Mouse (Mus musculus) limb, embryonic 15.5 days (tissue): ENCODE data around the gene Alg14. TPM values are rescaled to one million over a fixed set of nuclear protein-coding genes. Genes with fewer than 3 reads are reported as not detected.
A peak's percentile ranks its signal among the peaks of the same experiment; 100 is the strongest.

Experiments used
- ATAC-seq: fragments of 200-750 bp; cut with Nextera tagmentation; 2 replicates; pipeline ENCODE4 v1.8.0; 2017; ENCODE audit warnings: low read depth, moderate TSS enrichment; ENCODE audit not compliant: insufficient number of reproducible peaks, low FRiP score, low TSS enrichment
- H3K27ac ChIP-seq: fragments of 300-500 bp; sonication (generic); 2 replicates; pipeline ENCODE4 v1.5.1; 2015; ENCODE audit warnings: moderate library complexity, mild to moderate bottlenecking, inconsistent platforms
- H3K27me3 ChIP-seq: fragments of 300-500 bp; sonication (generic); 2 replicates; pipeline ENCODE4 v1.6.1; 2015; ENCODE audit warnings: inconsistent platforms
- H3K36me3 ChIP-seq: fragments of 300-500 bp; sonication (generic); 2 replicates; pipeline ENCODE4 v1.6.1; 2015; ENCODE audit warnings: inconsistent platforms
- H3K4me1 ChIP-seq: fragments of 300-500 bp; sonication (generic); 2 replicates; pipeline ENCODE4 v1.6.1; 2015; ENCODE audit warnings: inconsistent platforms
- H3K4me2 ChIP-seq: fragments of 300-500 bp; sonication (generic); 2 replicates; pipeline ENCODE4 v1.6.1; 2015; ENCODE audit warnings: mild to moderate bottlenecking, inconsistent platforms
- H3K4me3 ChIP-seq: fragments of 300-500 bp; sonication (generic); 2 replicates; pipeline ENCODE4 v1.5.1; 2015; ENCODE audit warnings: mild to moderate bottlenecking, inconsistent platforms
- H3K9ac ChIP-seq: fragments of 300-500 bp; sonication (generic); 2 replicates; pipeline ENCODE4 v1.6.1; 2015; ENCODE audit warnings: inconsistent platforms
- H3K9me3 ChIP-seq: fragments of 300-500 bp; sonication (generic); 2 replicates; pipeline ENCODE4 v1.6.1; 2016; ENCODE audit warnings: inconsistent platforms
- WGBS: fragments of 180-500 bp; shearing (Covaris S2); methylation state at CpG from one replicate; pipeline ENCODE4 v1.1.7; 2015; 5-methylcytosine and 5-hydroxymethylcytosine counted together
- polyA plus RNA-seq: library from polyadenylated mRNA; unstranded; fragments of >200 nt; fragmentation: Nextera tagmentation; extraction: Ambion mirVana; gene quantifications from 2 replicates; pipeline ENCODE4 v1.2.1, GENCODE M21; 2015

Alg14 gene
- polyA plus RNA-seq, 1 experiment from 2014 or later, result 41.6 TPM

DNA sequence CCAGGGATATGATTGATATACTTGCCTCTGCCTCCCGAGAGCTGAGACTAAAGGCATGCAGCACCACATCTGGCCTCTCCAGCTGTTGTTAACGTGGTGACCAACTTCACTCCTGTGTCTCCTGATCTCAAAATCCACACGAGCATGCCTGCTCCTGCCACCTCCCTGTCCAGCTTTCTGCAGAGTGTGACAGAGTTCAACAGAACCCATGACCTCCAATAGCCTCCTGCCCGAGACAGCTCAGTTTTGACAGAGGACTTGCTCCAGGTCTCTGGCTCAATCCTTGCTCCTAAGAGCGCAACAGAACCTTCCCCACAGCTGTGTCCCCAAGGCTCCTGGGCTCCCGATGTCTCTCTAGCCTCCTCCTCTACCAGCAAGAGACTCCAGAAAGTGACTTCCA is 64.5 kb downstream of the Alg14 start:
- Histone ChIP-seq H3K4me1 (0 out of 2 replicates have a peak, but pooled peaks cover 3% of the 10 kb centered on the region), H3K9me3 (no peaks in the 10 kb centered on the region), H3K4me3 (no peak overlapping the region), H3K4me2 (no peak overlapping the region), H3K9ac (no peak overlapping the region), H3K27ac (no peak overlapping the region), H3K27me3 (no peaks in the 10 kb centered on the region), H3K36me3 (no peaks in the 10 kb centered on the region)
- WGBS, result 68% methylated on average over 6 of the region's 6 CpGs
- no peak for ATAC-seq

DNA sequence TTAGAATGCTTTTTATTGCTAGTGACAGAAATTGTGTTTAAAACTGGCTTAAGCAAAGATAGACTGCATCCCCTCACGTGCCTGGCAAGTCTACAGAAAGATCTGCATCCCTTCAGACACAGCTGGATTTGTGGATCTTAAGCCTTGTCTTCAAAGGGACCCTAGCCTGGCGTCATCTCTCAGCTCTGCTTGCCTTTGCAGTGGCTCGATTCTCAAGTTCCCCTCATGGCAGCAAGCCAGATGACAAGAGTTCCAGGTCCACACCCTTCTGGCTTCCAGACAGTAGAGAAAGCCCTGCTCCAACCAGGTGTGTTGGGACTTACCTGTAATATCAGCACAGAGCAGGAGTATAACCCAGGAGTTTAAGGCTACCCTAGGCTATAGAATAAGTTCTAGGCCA is 65.5 kb downstream of the Alg14 start:
- ATAC-seq, result no peak
- Histone ChIP-seq H3K4me2 (no peak overlapping the region), H3K36me3 (no peaks in the 10 kb centered on the region), H3K4me1 (0 out of 2 replicates have a peak, but pooled peaks cover 3% of the 10 kb centered on the region), H3K9me3 (no peaks in the 10 kb centered on the region), H3K9ac (no peak overlapping the region), H3K27me3 (no peaks in the 10 kb centered on the region), H3K27ac (no peak overlapping the region), H3K4me3 (no peak overlapping the region)
- WGBS, result 34% methylated on average over 3 of the region's 3 CpGs

DNA sequence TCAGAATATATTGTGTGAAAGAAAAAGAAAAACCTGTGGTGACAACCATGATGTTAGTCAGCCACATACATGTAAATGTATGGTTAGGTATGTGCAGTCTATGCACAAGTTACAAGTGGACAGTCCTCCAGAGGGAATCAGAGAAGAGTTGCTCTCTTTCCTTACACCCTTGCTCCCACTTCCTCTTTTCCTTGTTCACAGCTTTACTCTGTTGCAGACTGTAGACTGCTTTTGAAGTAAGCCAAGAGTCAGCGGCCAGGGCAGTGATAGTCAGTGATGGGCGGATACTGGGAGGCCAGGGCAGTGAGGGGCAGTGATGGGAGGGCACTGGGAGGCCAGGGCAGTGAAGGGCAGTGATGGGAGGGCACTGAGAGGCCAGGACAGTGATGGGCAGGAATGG is 66.7 kb downstream of the Alg14 start:
- Histone ChIP-seq H3K9ac (no peak overlapping the region), H3K4me2 (no peak overlapping the region), H3K27ac (no peak overlapping the region), H3K4me3 (no peak overlapping the region), H3K4me1 (0 out of 2 replicates have a peak, but pooled peaks cover 3% of the 10 kb centered on the region), H3K9me3 (no peaks in the 10 kb centered on the region), H3K27me3 (no peaks in the 10 kb centered on the region), H3K36me3 (0 out of 2 replicates have a peak, but pooled peaks cover 4% of the 10 kb centered on the region)
- 77% methylated on average over 2 of the region's 2 CpGs for WGBS
- no peak for ATAC-seq

DNA sequence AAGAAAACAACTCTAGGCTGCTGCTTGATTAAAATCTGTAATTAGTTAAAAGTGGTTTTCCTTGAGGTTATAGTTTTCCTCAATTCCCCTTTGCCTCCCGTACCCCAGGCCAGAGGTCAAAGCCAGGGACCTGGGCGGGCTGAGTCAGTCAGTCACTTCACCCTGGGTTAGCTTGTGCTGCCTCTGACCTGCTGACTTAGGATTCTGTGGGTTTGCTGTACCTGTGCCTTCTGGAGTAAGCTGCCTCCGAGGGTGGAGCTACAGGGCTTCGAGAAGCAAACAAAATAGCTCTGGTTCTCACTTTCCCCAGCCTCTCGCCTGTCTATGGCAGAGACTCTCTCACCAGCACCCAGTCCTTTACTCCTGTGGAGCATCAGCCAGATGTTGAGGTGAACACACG is 67.3 kb downstream of the Alg14 start:
- H3K27ac ChIP-seq, result no peak overlapping the region
- no peak overlapping the region for H3K4me2 ChIP-seq
- H3K27me3 ChIP-seq, result no peaks in the 10 kb centered on the region
- no peak overlapping the region for H3K4me3 ChIP-seq
- H3K9ac ChIP-seq, result no peak overlapping the region
- H3K9me3 ChIP-seq, result no peaks in the 10 kb centered on the region
- 76% methylated on average over 6 of the region's 6 CpGs for WGBS
- H3K36me3 ChIP-seq, result 0 out of 2 replicates have a peak, but pooled peaks cover 4% of the 10 kb centered on the region
- 0 out of 2 replicates have a peak, but pooled peaks cover 3% of the 10 kb centered on the region for H3K4me1 ChIP-seq
- no peak for ATAC-seq

DNA sequence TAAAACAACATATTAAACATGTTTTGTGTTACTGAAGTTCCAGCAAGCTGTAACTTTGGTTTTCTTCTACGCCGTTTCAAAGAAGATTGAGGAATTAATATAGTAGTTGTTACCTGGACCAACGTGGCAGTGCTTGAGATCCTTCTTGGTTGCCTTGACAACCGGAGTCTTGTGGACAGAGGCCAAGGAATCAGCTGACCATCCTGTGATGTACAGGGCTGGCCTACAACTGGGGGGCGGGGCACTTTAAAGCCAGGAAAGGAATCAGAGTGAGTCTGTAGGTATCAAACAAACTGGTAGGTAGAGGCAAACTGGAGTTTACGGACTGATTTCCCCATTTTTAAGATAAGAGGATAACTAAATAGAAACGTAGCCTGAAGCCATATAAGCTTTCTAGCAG is 67.7 kb downstream of the Alg14 start:
- ATAC-seq, result no peak
- Histone ChIP-seq H3K9ac (no peak overlapping the region), H3K36me3 (0 out of 2 replicates have a peak, but pooled peaks cover 4% of the 10 kb centered on the region), H3K4me1 (0 out of 2 replicates have a peak, but pooled peaks cover 3% of the 10 kb centered on the region), H3K4me3 (no peak overlapping the region), H3K4me2 (no peak overlapping the region), H3K27ac (no peak overlapping the region), H3K27me3 (no peaks in the 10 kb centered on the region), H3K9me3 (no peaks in the 10 kb centered on the region)
- 76% methylated on average over 7 of the region's 7 CpGs for WGBS

DNA sequence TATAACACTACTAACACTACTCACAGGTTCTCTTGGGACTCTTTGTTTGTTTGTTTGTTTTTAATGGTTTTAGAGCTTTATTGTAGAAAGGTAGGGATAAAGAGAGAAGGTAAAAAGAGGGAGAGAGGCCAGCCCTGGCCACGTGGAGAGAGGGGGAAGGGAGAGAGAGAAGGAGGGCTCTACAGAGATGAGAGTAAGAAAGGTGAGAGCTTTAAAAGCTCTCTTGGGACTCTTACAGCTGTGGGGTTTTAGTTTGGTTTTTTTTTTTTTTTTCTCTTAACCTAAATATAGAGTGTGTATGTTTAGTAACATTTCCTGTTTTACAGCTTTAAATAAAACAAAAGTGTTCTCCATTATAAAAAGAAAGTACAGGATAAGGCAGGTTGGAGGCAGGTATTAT is 70.4 kb downstream of the Alg14 start:
- WGBS, result 23% methylated on average over 1 of the region's 1 CpGs

DNA sequence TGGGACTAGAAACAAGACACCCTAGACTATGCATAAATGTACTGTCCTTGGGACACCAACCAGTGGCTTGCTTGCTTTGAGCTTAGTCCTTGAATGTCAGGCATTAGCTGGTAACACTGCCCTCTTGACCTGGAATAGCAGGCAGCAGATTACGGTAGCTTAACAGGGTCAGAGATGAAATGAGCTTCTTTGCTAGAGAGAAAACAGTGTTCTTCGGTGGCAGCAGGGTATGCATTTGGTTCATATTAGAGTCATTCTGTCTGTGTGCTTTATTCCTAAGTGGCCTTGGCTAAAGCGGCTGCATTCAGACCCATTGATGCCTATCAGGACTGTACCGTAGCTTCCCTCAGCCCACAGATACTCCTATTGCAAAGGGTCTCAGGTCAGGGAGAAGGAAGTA is 72.8 kb downstream of the Alg14 start:
- Histone ChIP-seq H3K4me2 (no peak overlapping the region), H3K9me3 (no peaks in the 10 kb centered on the region), H3K4me3 (no peak overlapping the region), H3K27me3 (no peaks in the 10 kb centered on the region), H3K4me1 (no peaks in the 10 kb centered on the region), H3K27ac (no peak overlapping the region), H3K9ac (no peak overlapping the region), H3K36me3 (0 out of 2 replicates have a peak, but pooled peaks cover 4% of the 10 kb centered on the region)
- ATAC-seq, result no peak
- 58% methylated on average over 4 of the region's 4 CpGs for WGBS

More for the DNA sequence above, 70.4 kb downstream of the Alg14 start:
- 0 out of 2 replicates have a peak, but pooled peaks cover 4% of the 10 kb centered on the region for H3K36me3 ChIP-seq
- H3K4me1 ChIP-seq, result no peaks in the 10 kb centered on the region
- H3K4me3 ChIP-seq, result no peak overlapping the region
- H3K9me3 ChIP-seq, result no peaks in the 10 kb centered on the region
- no peaks in the 10 kb centered on the region for H3K27me3 ChIP-seq
- no peak overlapping the region for H3K27ac ChIP-seq
- H3K4me2 ChIP-seq, result no peak overlapping the region
- no peak overlapping the region for H3K9ac ChIP-seq
- no peak for ATAC-seq

DNA sequence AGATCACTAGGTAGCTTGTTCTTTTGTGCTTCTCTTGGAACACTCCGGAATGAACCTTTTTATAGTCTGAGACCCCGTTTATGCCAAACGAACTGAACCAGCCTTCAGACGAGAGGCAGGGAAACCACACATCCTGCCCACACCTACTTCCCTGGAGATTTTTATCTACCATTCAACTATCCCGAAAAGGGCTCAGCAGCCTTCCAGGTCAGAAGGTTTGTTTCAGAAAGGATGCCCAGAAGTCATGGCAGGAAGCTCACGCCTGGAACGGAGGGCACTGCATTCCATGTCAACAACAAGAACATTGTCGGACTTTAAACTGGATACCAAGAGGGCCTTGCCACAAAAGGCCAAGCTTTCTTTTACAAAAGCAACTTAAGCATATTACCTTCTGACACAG is 73.6 kb downstream of the Alg14 start:
- no peaks in the 10 kb centered on the region; the same call in 1 of the 2 replicates for H3K4me1 ChIP-seq
- no peaks in the 10 kb centered on the region for H3K9me3 ChIP-seq
- H3K9ac ChIP-seq, result no peak overlapping the region
- H3K4me2 ChIP-seq, result no peak overlapping the region
- H3K4me3 ChIP-seq, result no peak overlapping the region
- no peaks in the 10 kb centered on the region for H3K27me3 ChIP-seq
- 0 out of 2 replicates have a peak, but pooled peaks cover 4% of the 10 kb centered on the region for H3K36me3 ChIP-seq
- peak overlapping the region; percentile 12; the same call in 1 of the 2 replicates for H3K27ac ChIP-seq
- WGBS, result 60% methylated on average over 8 of the region's 8 CpGs
- no peak for ATAC-seq

DNA sequence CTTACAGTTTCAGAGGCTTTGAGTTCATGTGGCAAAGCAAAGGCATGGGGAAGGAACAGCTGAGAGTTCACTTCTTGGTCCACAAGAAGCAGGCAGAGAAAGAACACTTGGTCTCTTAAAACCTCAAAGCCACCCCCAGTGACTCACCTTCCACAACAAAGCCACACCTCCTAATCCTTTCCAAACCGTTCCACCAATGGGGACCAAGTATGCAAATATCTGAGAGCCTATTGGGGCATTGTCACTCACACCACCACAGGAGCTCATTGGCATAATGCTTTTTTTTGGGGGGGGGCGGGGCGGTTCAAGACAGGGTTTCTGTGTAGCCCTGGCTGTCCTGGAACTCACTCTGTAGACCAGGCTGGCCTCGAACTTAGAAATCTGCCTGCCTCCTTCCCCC is 77.0 kb downstream of the Alg14 start:
- Histone ChIP-seq H3K4me3 (no peak overlapping the region), H3K27ac (no peak overlapping the region), H3K9me3 (no peaks in the 10 kb centered on the region), H3K36me3 (no peaks in the 10 kb centered on the region), H3K27me3 (no peaks in the 10 kb centered on the region), H3K4me1 (peaks cover 14% of the 10 kb centered on the region), H3K4me2 (no peak overlapping the region), H3K9ac (no peak overlapping the region)
- WGBS, result 85% methylated on average over 3 of the region's 4 CpGs
- ATAC-seq, result no peak

DNA sequence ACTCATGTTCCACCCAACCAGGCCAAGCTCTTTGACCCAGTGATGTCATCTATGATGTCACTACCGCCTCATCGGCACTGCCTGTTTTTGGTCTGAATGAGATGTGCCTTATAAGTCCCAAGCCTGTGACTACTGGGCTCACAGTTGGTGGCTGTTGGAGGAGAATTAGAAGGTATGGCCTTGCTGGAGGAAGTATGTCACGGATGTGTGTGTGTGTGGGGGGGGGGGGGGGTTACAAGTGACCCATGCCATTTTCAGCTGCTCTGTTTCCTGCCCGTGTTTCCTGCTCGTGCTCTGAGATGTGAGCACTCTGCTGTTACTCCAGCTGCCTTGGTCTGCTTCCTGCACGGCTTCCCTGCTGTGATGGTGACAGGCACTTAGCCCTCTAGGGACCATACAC is 77.9 kb downstream of the Alg14 start:
- no peak overlapping the region for H3K27ac ChIP-seq
- no peak for ATAC-seq
- H3K4me1 ChIP-seq, result peaks cover 18% of the 10 kb centered on the region
- H3K36me3 ChIP-seq, result no peaks in the 10 kb centered on the region
- no peak overlapping the region for H3K9ac ChIP-seq
- H3K4me2 ChIP-seq, result no peak overlapping the region
- no peaks in the 10 kb centered on the region for H3K9me3 ChIP-seq
- no peak overlapping the region for H3K4me3 ChIP-seq
- 85% methylated on average over 6 of the region's 6 CpGs for WGBS
- H3K27me3 ChIP-seq, result no peaks in the 10 kb centered on the region

DNA sequence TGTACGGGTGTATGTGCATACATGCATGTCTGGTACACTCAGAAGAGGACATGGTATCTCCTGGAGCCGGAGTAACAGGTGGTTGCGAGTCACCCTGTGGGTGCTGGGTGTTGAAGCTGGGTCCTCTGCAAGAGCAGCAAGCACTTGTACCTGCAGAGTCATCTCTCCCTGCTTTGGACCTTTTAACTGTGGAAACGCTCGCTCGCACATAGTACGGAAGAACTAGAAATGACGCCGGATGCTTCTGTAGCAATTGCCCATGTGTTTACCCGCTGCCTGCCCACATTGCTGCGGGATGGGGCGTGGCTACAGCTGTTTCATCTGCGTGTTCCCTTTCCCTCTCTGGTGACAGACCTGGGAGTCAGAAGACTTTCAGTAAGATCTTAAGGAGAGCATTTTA is 78.7 kb downstream of the Alg14 start:
- H3K9ac ChIP-seq, result no peak overlapping the region
- no peaks in the 10 kb centered on the region for H3K36me3 ChIP-seq
- H3K27me3 ChIP-seq, result no peaks in the 10 kb centered on the region
- peak overlapping the region; percentile 43; the same call in 1 of the 2 replicates for H3K27ac ChIP-seq
- H3K9me3 ChIP-seq, result no peaks in the 10 kb centered on the region
- H3K4me2 ChIP-seq, result no peak overlapping the region
- WGBS, result 79% methylated on average over 13 of the region's 13 CpGs
- ATAC-seq, result no peak
- peaks cover 23% of the 10 kb centered on the region for H3K4me1 ChIP-seq
- H3K4me3 ChIP-seq, result no peak overlapping the region

DNA sequence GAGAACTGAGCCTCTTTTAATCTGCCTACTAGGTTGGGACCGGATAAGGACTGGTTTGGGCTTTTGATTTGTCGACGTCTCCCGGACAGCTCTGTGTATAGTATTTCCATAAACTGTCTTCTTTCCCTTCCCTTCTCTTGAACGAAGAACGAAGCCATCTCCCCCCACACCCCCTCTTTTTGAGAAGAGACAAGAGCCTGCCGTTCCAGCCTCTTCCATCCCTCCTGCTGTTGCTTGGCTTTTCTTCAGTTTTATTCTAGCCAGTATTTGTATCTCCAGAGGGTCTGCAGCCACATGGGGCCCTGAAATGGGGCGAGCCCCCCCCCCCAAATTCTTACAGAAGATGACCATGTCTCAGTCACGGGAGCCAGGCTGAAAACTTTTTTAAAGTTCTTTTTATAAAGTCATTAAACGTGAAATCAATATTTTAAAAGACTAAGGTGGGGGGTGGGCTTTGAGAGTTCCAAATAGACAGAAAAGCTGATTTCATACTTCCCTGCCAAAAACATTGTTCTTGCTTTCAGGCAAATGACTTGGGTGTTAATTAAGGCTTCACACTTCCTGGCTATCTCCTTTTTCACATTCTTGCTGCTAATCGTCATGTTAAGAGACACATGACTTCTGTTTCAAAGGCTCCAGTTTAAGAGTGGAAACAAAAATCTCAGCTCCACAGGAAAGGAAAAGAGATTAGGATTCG is 79.4 kb downstream of the Alg14 start:
- H3K36me3 ChIP-seq, result no peaks in the 10 kb centered on the region
- H3K9me3 ChIP-seq, result no peaks in the 10 kb centered on the region
- no peak overlapping the region for H3K4me3 ChIP-seq
- H3K9ac ChIP-seq, result no peak overlapping the region
- H3K27ac ChIP-seq, result peak overlapping the region; percentile 61
- 59% methylated on average over 12 of the region's 12 CpGs for WGBS
- peaks cover 28% of the 10 kb centered on the region for H3K4me1 ChIP-seq
- no peaks in the 10 kb centered on the region for H3K27me3 ChIP-seq
- no peak overlapping the region for H3K4me2 ChIP-seq
- ATAC-seq, result no peak
